Mouse (Mus musculus) intestine, postnatal 0 days (tissue): Measurements from ENCODE around the gene Lamtor4. TPM values are rescaled to one million over a fixed set of nuclear protein-coding genes. Genes with fewer than 3 reads are reported as not detected.

Experiments used
- ATAC-seq: fragments of 200-750 bp; cut with Nextera tagmentation; 2 replicates; pipeline ENCODE4 v1.8.0; 2017; ENCODE audit warnings: mild to moderate bottlenecking, moderate TSS enrichment, moderate library complexity
- H3K27ac ChIP-seq: fragments of 300-500 bp; sonication (generic); 2 replicates; pipeline ENCODE4 v1.5.1; 2014; ENCODE audit warnings: mild to moderate bottlenecking, low read depth, low read length, moderate library complexity
- H3K27me3 ChIP-seq: fragments of 300-500 bp; sonication (generic); replicated peaks from 2 replicates; pipeline ENCODE4 v1.6.1; 2014; ENCODE audit warnings: low read length, mixed read lengths; ENCODE audit not compliant: control insufficient read depth, insufficient read depth
- H3K36me3 ChIP-seq: fragments of 300-500 bp; sonication (generic); 2 replicates; pipeline ENCODE4 v1.6.1; 2014; ENCODE audit warnings: mild to moderate bottlenecking, moderate library complexity; ENCODE audit not compliant: control insufficient read depth, insufficient read depth
- H3K4me1 ChIP-seq: fragments of 300-500 bp; sonication (generic); replicated peaks from 2 replicates; pipeline ENCODE4 v1.6.1; 2014; ENCODE audit warnings: antibody characterized with exemption, low read length, mixed read lengths; ENCODE audit not compliant: control insufficient read depth, insufficient read depth
- H3K4me2 ChIP-seq: fragments of 300-500 bp; sonication (generic); replicated peaks from 2 replicates; pipeline ENCODE4 v1.6.1; 2014; ENCODE audit warnings: low read depth, mild to moderate bottlenecking, moderate library complexity
- H3K4me3 ChIP-seq: fragments of 300-500 bp; sonication (generic); 2 replicates; pipeline ENCODE4 v1.5.1; 2014; ENCODE audit warnings: low read depth, low read length
- H3K9ac ChIP-seq: fragments of 300-500 bp; sonication (generic); 2 replicates; pipeline ENCODE4 v1.6.1; 2014; ENCODE audit warnings: mild to moderate bottlenecking, low read depth, low read length
- H3K9me3 ChIP-seq: fragments of 300-500 bp; sonication (generic); 2 replicates; pipeline ENCODE4 v1.6.1; 2016; ENCODE audit warnings: mixed run types; ENCODE audit not compliant: control insufficient read depth
- CTCF ChIP-seq: sonication (generic); IDR thresholded peaks from 2 replicates; pipeline ENCODE4 v1.5.1; 2016; ENCODE audit warnings: low read depth, mild to moderate bottlenecking, control low read depth, antibody characterized with exemption, moderate library complexity
- WGBS: fragments of 180-500 bp; shearing (Covaris S2); extraction: QIAGEN DNeasy Blood & Tissue Kit; methylation state at CpG from one replicate; pipeline ENCODE4 v1.1.7; 2014; 5-methylcytosine and 5-hydroxymethylcytosine counted together
- polyA plus RNA-seq: library from polyadenylated mRNA; unstranded; fragments of >200 nt; fragmentation: Nextera tagmentation; extraction: Ambion mirVana; gene quantifications from 2 replicates; pipeline ENCODE4 v1.2.1, GENCODE M21; 2015

Gene Lamtor4
- polyA plus RNA-seq, 1 experiment from 2014 or later: 124 TPM

GRCm38 (mm10) chr5:138271232-138271631 is 15.9 kb downstream of the Lamtor4 start:
- 82% methylated on average over 3 of the region's 3 CpGs for WGBS
- ATAC-seq: no peak

GRCm38 (mm10) chr5:138272409-138272923 is 17.2 kb downstream of the Lamtor4 start, which contains the start of gene Gal3st4:
Gal3st4 (minus strand) TSS chr5:138272840.
- H3K4me3 ChIP-seq: peak within 1 kb of the TSS; percentile 12; the same call in 1 of the 2 replicates
- peak; percentile 33 for TF ChIP-seq CTCF
- H3K9me3 ChIP-seq: no peaks in the 10 kb centered on the region
- H3K36me3 ChIP-seq: no peaks in the 10 kb centered on the region
- 7% methylated on average over 12 of the region's 12 CpGs for WGBS
- peak within 1 kb of the TSS; percentile 7; the same call in 1 of the 2 replicates for H3K9ac ChIP-seq
- H3K27ac ChIP-seq: no peak within 1 kb of the TSS
- H3K4me1 ChIP-seq: no peaks in the 10 kb centered on the region
- ATAC-seq: no peak
- H3K27me3 ChIP-seq: no peaks in the 10 kb centered on the region; the same call in 1 of the 2 replicates
- H3K4me2 ChIP-seq: peak within 1 kb of the TSS; percentile 40

More at GRCm38 (mm10) chr5:138271232-138271631, 15.9 kb downstream of the Lamtor4 start:
- H3K36me3 ChIP-seq: no peaks in the 10 kb centered on the region
- H3K4me3 ChIP-seq: no peak overlapping the region
- H3K9ac ChIP-seq: no peak overlapping the region
- H3K4me2 ChIP-seq: no peak overlapping the region
- H3K9me3 ChIP-seq: no peaks in the 10 kb centered on the region
- no peaks in the 10 kb centered on the region for H3K4me1 ChIP-seq
- TF ChIP-seq CTCF: no peak
- H3K27ac ChIP-seq: no peak overlapping the region
- no peaks in the 10 kb centered on the region; the same call in 1 of the 2 replicates for H3K27me3 ChIP-seq

GRCm38 (mm10) chr5:138274186-138274585 is 18.9 kb downstream of the Lamtor4 start:
- no peaks in the 10 kb centered on the region for H3K9me3 ChIP-seq
- H3K4me2 ChIP-seq: no peak overlapping the region
- H3K27ac ChIP-seq: no peak overlapping the region
- ATAC-seq: no peak
- 85% methylated on average over 8 of the region's 8 CpGs for WGBS
- H3K4me1 ChIP-seq: no peaks in the 10 kb centered on the region
- no peak overlapping the region for H3K4me3 ChIP-seq
- H3K36me3 ChIP-seq: no peaks in the 10 kb centered on the region
- no peak for TF ChIP-seq CTCF
- H3K27me3 ChIP-seq: no peaks in the 10 kb centered on the region; the same call in 1 of the 2 replicates
- H3K9ac ChIP-seq: no peak overlapping the region

GRCm38 (mm10) chr5:138275216-138276050 is 20.2 kb downstream of the Lamtor4 start:
- ATAC-seq: no peak
- no peak for TF ChIP-seq CTCF
- Histone ChIP-seq H3K27me3 (no peaks in the 10 kb centered on the region; the same call in 1 of the 2 replicates), H3K4me2 (peak overlapping the region; percentile 53), H3K9ac (no peak overlapping the region), H3K4me1 (no peaks in the 10 kb centered on the region), H3K27ac (no peak overlapping the region), H3K9me3 (no peaks in the 10 kb centered on the region), H3K4me3 (no peak overlapping the region), H3K36me3 (no peaks in the 10 kb centered on the region)
- WGBS: 47% methylated on average over 41 of the region's 41 CpGs

- Histone ChIP-seq H3K27me3 (no peaks in the 10 kb centered on the region; the same call in 1 of the 2 replicates), H3K9ac (no peak overlapping the region), H3K27ac (no peak overlapping the region), H3K9me3 (no peaks in the 10 kb centered on the region), H3K4me3 (no peak overlapping the region), H3K4me1 (no peaks in the 10 kb centered on the region), H3K4me2 (no peak overlapping the region), H3K36me3 (no peaks in the 10 kb centered on the region)
- WGBS: 84% methylated on average over 7 of the region's 7 CpGs
- ATAC-seq: no peak
- no peak for TF ChIP-seq CTCF
These were observed 22.7 kb downstream of the Lamtor4 start for GRCm38 (mm10) chr5:138277994-138278393.
